ENCODE assay signal across 12 mouse cellular contexts in the genomic region with DNA sequence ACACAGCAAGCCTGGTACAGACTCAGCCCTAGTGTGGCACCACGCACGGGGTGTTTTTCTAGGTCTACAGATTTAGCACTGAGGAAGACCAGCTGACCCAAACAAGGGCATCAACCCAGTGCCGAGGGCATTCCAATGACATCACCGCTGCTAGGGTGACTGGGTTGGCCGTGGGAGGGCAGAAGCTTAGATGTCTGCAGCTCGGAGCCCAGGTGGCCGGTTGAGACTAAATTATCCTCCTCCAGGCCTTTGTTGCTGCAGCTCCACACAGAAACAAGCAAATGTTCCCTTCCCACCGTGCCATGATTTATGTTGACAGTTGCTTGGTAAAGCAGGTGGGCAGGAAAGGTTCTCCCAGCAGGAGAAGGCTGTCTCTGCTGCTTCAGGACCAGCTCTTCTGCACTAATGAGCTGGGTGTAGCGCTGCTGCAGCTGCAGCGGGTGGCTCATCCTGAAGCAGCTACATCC.
A peak's percentile ranks its signal among the peaks of the same experiment; 100 is the strongest.
DNase-seq lines count a peak whose midpoint lies in the region; ATAC-seq lines count a peak whose summit lies in the region.
"Had no signal": no experiment of that assay in that cellular context is flagged by ENCODE, and none has a peak within 500 bp of the region (broad histone marks: within the 10 kb centered on the region; RNA-seq: fewer than 3 reads in every experiment).

No protein-coding gene starts in this region.

- no peak overlapping the region for H3K4me2 ChIP-seq in kidney, embryonic 16.5 days (replicated peaks; ENCODE audit: low read depth, low read length)
- H3K4me2 ChIP-seq in liver, embryonic 12.5 days, result no peak overlapping the region
- H3K4me2 ChIP-seq: forebrain, embryonic 13.5 days; lung, embryonic 14.5 days had no signal

- no peaks in the 10 kb centered on the region for H3K27me3 ChIP-seq in kidney, embryonic 16.5 days (ENCODE audit: insufficient read depth, low read length)
- no peaks in the 10 kb centered on the region for H3K27me3 ChIP-seq in liver, embryonic 12.5 days (replicated peaks)
- H3K27me3 ChIP-seq: forebrain, embryonic 13.5 days; Patski had no signal

- DNase-seq in adrenal gland, adult 2 months, result peak; percentile 17
- no peak for DNase-seq in adrenal gland, adult 18-20 months (ENCODE audit: low spot score in 2 of 2)
- peak; percentile 45 for DNase-seq in ovary, postnatal 36 days (ENCODE audit: low spot score)
- DNase-seq in ovary, postnatal 14 days (ENCODE audit: low spot score), result no peak
- DNase-seq in spleen, adult 18-20 months, result no peak
- no peak for DNase-seq in testis, postnatal 14 days (ENCODE audit: low spot score)
- DNase-seq: lung, embryonic 14.5 days; thymus, postnatal 25 days had no signal

- no peak overlapping the region for H3K9ac ChIP-seq in kidney, embryonic 16.5 days (replicated peaks; ENCODE audit: low read length)
- no peak overlapping the region for H3K9ac ChIP-seq in liver, embryonic 12.5 days
- H3K9ac ChIP-seq: forebrain, embryonic 13.5 days; lung, embryonic 14.5 days had no signal

- H3K27ac ChIP-seq in kidney, embryonic 16.5 days (ENCODE audit: low read length), result no peak overlapping the region
- no peak overlapping the region for H3K27ac ChIP-seq in liver, embryonic 12.5 days
- H3K27ac ChIP-seq: forebrain, embryonic 13.5 days had no signal

- peaks cover 5% of the 10 kb centered on the region; the same call in 1 of the 2 replicates for H3K4me1 ChIP-seq in kidney, embryonic 16.5 days (ENCODE audit: insufficient read depth, low read length)
- no peaks in the 10 kb centered on the region for H3K4me1 ChIP-seq in liver, embryonic 12.5 days
- H3K4me1 ChIP-seq: forebrain, embryonic 13.5 days had no signal

- peak; percentile 91 for ATAC-seq in kidney, embryonic 16.5 days (ENCODE audit: low FRiP score, low TSS enrichment)
- ATAC-seq in liver, embryonic 12.5 days, result no peak
- ATAC-seq: forebrain, embryonic 13.5 days; Patski had no signal

- no peaks in the 10 kb centered on the region for H3K36me3 ChIP-seq in kidney, embryonic 16.5 days (ENCODE audit: insufficient read depth, low read length)
- H3K36me3 ChIP-seq in liver, embryonic 12.5 days, result no peaks in the 10 kb centered on the region

- no peaks in the 10 kb centered on the region for H3K9me3 ChIP-seq in kidney, embryonic 16.5 days (ENCODE audit: low read length)
- H3K9me3 ChIP-seq in liver, embryonic 12.5 days (replicated peaks), result no peaks in the 10 kb centered on the region
- H3K9me3 ChIP-seq: forebrain, embryonic 13.5 days had no signal

- H3K4me3 ChIP-seq in kidney, embryonic 16.5 days (ENCODE audit: low read length), result no peak overlapping the region
- no peak overlapping the region for H3K4me3 ChIP-seq in liver, embryonic 12.5 days
- H3K4me3 ChIP-seq: forebrain, embryonic 13.5 days had no signal

- WGBS in kidney, embryonic 16.5 days, result 18% methylated on average over 10 of the region's 10 CpGs
- WGBS in liver, embryonic 12.5 days (ENCODE audit: insufficient replicate concordance), result 61% methylated on average over 10 of the region's 10 CpGs

Comparison
In these comparisons a context has a peak if more than half of its experiments do, and no peak if none do; other contexts are left out.
1. DNase-seq: peak in adrenal gland, adult 2 months (single experiment) and ovary, postnatal 36 days (single experiment); none in adrenal gland, adult 18-20 months (0 of 2), ovary, postnatal 14 days (single experiment), spleen, adult 18-20 months (0 of 2) and testis, postnatal 14 days (single experiment).